Mouse (Mus musculus): ENCODE results near the gene Gm49027.

Gm49027 gene

DNA sequence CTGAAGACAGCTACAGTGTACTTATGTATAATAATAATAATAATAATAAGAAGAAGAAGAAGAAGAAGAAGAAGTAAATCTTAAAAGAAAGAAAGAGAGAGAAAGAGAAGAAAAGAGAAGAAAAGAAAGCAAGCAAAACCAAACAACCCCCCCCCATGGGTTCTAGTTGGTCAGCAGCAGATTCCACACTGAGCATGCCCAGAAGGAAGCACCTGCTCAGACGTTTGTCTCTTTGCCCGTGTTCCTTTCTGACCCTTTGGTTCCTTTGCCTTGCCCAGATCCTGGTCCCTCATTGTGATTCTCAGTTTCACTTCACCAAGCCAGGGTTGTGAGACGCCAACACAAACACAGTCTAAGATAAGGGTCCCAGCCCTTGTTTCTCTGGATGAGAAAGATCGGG is 23.3 kb downstream of the Gm49027 start:
- DNase-seq (ENCODE audit: low spot score), result no peak

DNA sequence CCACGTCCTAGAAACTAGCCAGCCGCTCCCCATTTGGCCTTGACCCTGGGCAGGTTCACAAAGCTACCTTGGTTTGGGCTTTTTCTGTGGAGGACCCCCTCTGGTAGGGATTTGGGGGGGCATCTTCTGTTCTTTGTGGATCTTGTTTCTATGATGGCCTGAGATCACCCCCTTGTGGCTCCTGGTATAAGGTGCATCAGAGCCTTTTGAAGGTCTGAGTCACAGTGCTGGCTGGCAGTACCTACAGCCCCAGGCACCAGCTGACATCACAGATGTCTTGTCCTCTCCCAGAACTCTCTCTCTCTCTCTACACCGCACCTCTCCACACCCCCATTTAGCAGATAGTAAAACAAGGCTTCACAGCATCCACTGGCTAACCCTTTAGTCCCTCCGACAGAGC is 25.6 kb downstream of the Gm49027 start:
- peak; percentile 32 for DNase-seq (ENCODE audit: low spot score)

DNA sequence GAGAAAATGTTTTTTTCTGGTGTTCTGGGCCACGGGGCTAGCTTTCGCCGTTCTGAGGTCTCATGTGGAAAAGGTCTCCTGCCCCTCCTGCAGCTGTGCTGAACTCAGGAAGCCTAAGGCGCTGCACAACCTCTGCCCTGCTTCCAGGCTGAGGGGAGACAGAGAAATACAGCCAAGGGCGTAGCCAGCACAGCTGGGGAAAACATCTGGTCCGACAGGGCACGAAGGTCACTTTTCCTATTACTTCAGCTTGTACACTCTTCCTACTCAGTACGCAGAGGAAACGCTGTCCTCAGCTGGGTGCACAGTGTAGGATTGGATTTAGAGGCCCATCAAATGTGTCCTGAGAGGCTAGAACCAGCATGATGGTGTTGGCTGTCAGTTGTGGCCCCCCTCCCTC is 35.4 kb downstream of the Gm49027 start:
- no peak for DNase-seq (ENCODE audit: low spot score)

DNA sequence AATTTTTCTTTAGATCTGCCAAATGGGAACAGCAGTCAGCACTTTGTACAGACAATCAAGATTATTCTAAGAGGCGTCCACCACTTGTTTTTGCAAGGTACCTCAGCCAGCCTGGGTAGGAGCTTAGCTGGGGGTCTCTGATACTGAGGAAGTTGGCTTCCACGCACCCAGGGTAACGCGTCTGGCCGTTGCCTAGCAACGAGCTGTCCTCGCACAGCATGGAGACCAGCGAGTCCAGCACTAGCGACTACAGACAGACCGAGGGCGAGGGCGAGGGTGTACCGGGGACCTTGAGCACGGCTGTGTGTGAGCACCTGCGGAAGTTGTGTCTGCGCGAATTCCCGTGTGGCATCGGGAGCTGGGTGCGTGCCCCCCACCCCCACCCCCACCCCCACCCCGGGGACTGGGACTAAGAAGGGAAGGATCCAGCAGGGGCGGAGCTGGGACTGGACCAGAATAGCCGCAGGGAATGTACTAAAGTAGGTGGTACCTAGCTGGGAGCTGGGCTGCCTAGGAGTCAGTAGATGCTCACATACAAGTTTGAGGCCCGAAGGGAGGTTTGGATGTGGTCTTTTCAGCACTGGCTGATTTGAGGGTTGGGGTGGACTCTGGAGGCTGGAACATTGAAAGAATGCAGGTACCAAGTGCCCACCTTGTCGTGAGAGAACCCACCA is 36.0 kb downstream of the Gm49027 start, which contains the start of the genes Lrrc43 and Il31:
Lrrc43 (plus strand) TSS at position 194 of the 674 bp plus-strand sequence.
Il31 (minus strand) TSS at position 378 of the 674 bp plus-strand sequence.
- no peak for DNase-seq (ENCODE audit: low spot score)

DNA sequence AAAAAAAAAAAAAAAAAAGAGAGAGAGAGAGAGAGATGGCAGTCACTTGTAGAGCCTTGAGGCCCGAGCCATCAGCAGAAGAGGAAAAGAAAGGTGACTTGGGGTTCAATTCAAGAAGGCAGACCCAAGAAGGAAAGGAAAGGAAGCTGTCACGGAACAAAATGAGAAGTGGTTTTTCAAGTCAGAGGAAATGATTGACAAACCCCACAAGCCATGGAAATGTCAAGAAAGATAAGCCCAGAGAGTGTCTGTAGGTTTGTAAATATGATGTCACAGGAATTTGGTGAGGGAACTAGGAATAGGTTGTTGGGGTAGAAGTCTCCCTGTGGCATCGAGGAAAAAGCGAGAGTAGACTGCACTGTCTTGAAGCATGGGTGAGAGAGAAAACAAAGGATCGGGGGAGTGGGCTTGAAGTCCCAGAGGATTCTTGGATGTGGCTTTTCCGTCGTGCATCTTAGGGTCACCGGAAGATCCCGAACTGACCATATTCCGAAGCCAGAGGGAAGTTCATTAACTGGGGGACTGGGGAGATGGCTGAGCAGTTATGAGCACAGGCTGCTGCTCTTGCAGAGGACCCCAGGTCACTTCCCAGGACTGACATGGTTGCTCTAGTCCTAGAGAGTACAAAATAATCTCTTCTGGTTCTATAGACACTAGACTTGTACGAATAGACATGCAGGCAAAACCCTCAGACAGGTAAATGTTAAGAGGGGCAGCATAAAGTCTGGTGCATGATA is 37.5 kb downstream of the Gm49027 start:
- no peak for DNase-seq (ENCODE audit: low spot score)

DNA sequence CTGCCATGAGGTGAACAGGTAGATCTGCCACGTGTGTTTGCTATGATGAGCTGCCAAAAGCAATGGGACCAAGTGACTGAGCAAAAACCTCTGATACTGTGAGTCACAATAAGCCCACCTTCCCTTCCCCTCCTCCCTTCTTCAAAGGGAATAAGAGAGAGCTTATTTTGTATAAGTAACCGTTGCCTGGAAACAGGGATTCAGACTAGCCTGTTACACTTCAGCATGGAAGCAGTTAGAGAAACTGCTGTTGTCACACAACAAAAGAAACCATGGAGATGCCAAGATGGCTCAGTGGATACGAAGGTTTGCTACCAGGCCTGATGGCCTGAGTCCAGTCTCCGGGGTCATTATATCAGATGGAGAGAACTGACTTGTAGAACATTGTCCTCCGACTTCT is 51.5 kb downstream of the Gm49027 start:
- DNase-seq (ENCODE audit: low spot score), result no peak

DNA sequence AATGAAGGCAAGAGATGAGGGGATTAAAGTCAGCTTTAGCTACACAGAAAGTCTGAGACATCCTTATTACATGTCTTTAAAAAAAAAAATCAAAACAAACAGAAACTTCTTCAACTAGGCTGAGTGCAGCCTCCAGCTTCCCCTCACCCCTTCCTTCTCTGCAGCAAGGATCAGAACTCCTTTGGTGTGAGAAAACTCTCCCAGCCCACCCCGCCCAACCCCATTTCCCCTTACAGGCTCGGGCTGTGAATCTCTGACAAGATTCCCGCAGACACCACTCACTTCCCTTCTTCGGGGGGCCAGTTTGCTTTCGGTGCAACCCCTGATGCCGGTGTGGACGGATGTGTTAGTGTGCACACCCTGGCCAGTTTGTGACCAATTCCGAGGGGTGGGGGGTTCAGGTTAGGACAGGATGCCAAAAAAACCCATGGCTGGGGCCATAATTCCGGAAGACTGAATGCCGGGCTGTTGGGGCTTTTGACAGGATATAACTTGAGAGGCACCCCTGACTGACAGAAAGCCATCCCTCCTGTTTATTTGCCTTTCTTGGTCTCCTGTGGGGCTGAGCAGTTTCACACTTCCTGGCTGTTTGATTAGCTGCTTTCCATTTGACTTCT is 54.4 kb downstream of the Gm49027 start:
- no peak for DNase-seq (ENCODE audit: low spot score)

DNA sequence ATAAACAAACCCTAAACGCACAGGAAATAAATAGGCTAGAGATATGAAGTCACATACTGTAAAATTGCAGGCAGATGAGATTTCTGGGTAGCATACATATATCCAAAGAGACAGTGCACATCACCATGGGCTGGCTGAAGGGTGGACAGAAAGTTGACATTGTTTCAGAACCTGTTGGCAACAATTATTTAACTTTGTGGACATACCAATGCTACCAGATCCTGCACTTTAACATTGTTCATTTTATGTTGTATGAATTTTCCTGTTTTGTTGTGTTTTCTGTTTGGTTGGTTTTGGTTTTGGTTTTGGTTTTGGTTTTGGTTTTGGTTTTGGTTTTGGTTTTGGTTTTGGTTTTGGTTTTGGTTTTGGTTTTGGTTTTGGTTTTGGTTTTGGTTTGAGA is 60.6 kb downstream of the Gm49027 start:
- DNase-seq (ENCODE audit: low spot score), result no peak
